Mouse (Mus musculus) cerebellum, adult 8-10 months (tissue): Measurements from ENCODE around the gene Mybl2.
"Not testable (repeated sequence)": the region's sequence is repeated elsewhere in the genome, so short reads cannot be mapped to it uniquely, and the experiment has no call there.

ENCODE experiments used
- DNase-seq: peaks from one replicate; pipeline ENCODE4 v3.0.0; 2022

The Mybl2 gene

GRCm38 (mm10) chr2:163054335-163054840, at the start of gene Mybl2:
Mybl2 (plus strand) TSS chr2:163054687.
- peak; percentile 42 for DNase-seq

GRCm38 (mm10) chr2:163007299-163007698, 47.2 kb upstream of the Mybl2 start:
- no peak for DNase-seq

GRCm38 (mm10) chr2:163016916-163017743, 37.4 kb upstream of the Mybl2 start, which contains the start of gene Ift52:
Ift52 (plus strand) TSS chr2:163017354.
- DNase-seq: peak; percentile 88

- DNase-seq: no peak
Measured at GRCm38 (mm10) chr2:163031289-163031688, 23.2 kb upstream of the Mybl2 start.

GRCm38 (mm10) chr2:163031757-163032156, 22.7 kb upstream of the Mybl2 start:
- no peak for DNase-seq

GRCm38 (mm10) chr2:163032622-163033021, 21.9 kb upstream of the Mybl2 start:
- no peak for DNase-seq

GRCm38 (mm10) chr2:163039940-163040339, 14.5 kb upstream of the Mybl2 start:
- DNase-seq: no peak

GRCm38 (mm10) chr2:163048125-163048524, 6.4 kb upstream of the Mybl2 start:
- peak; percentile 38 for DNase-seq

GRCm38 (mm10) chr2:163049116-163049515, 5.4 kb upstream of the Mybl2 start:
- DNase-seq: no peak

- no peak for DNase-seq
Measured at GRCm38 (mm10) chr2:163051691-163052090, 2.8 kb upstream of the Mybl2 start.

GRCm38 (mm10) chr2:163052101-163052500, 2.4 kb upstream of the Mybl2 start:
- no peak for DNase-seq

- DNase-seq: no peak
Measured at GRCm38 (mm10) chr2:163052826-163053225, 1.7 kb upstream of the Mybl2 start.

GRCm38 (mm10) chr2:163054891-163055494, 506 bp downstream of the Mybl2 start:
- DNase-seq: no peak

- no peak for DNase-seq
Measured at GRCm38 (mm10) chr2:163055715-163056114, 1.2 kb downstream of the Mybl2 start.

GRCm38 (mm10) chr2:163056584-163056983, 2.1 kb downstream of the Mybl2 start:
- no peak for DNase-seq

- not testable (repeated sequence) for DNase-seq
Measured at GRCm38 (mm10) chr2:163058981-163059380, 4.5 kb downstream of the Mybl2 start.

GRCm38 (mm10) chr2:163060630-163061029, 6.1 kb downstream of the Mybl2 start:
- DNase-seq: no peak

GRCm38 (mm10) chr2:163061203-163062118, 7.0 kb downstream of the Mybl2 start:
- no peak for DNase-seq

GRCm38 (mm10) chr2:163062119-163062508, 7.6 kb downstream of the Mybl2 start:
- no peak for DNase-seq

- no peak for DNase-seq
Measured at GRCm38 (mm10) chr2:163066326-163066725, 11.8 kb downstream of the Mybl2 start.

GRCm38 (mm10) chr2:163067233-163067632, 12.7 kb downstream of the Mybl2 start:
- no peak for DNase-seq

GRCm38 (mm10) chr2:163070213-163070612, 15.7 kb downstream of the Mybl2 start:
- no peak for DNase-seq

- DNase-seq: no peak
Measured at GRCm38 (mm10) chr2:163071590-163071989, 17.1 kb downstream of the Mybl2 start.
